Mouse (Mus musculus): ENCODE measurements around the gene Kcnmb1. TPM values are rescaled to one million over a fixed set of nuclear protein-coding genes. Genes with fewer than 3 reads are reported as not detected.

Kcnmb1 gene
- polyA plus RNA-seq, 1 experiment from 2014 or later: 2.0 TPM

DNA sequence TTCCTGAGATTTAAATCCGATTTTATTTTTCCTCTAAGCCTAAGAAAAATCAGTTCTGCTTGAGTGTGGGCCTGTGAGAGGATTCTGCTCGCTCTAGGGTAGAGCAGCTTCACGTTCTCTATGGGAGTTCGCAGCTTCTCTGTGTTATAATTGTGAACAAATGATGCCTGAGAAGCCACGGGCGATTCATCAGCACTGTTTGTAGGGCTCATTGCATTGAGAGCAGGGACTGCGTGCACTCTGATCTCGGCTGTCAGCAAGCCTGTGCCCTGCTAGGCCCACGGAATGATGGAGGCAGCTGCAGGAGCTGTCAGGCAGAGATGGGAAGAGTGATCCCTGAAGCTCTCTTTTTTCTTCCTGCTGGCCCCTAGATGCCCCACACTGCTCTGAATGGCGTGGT, 35.4 kb downstream of the Kcnmb1 start:
- Histone ChIP-seq H3K27ac (ENCODE audit: low read depth) (no peak overlapping the region), H3K4me3 (ENCODE audit: low read depth, low read length) (no peak overlapping the region), H3K9me3 (ENCODE audit: control insufficient read depth, low read length) (no peaks in the 10 kb centered on the region), H3K4me1 (replicated peaks; ENCODE audit: control insufficient read depth, insufficient read depth, low read length) (peaks cover 9% of the 10 kb centered on the region; the same call in 1 of the 2 replicates), H3K27me3 (replicated peaks; ENCODE audit: control insufficient read depth, insufficient read depth, low read length) (no peaks in the 10 kb centered on the region), H3K4me2 (ENCODE audit: low read length) (no peak overlapping the region), H3K9ac (ENCODE audit: low read length) (no peak overlapping the region), H3K36me3 (ENCODE audit: control insufficient read depth, insufficient read depth, low read length) (no peaks in the 10 kb centered on the region)
- WGBS: 70% methylated on average over 10 of the region's 10 CpGs
- DNase-seq (ENCODE audit: low spot score) (no peak), ATAC-seq (replicated peaks; ENCODE audit: low FRiP score, low TSS enrichment, low read depth) (no peak)

DNA sequence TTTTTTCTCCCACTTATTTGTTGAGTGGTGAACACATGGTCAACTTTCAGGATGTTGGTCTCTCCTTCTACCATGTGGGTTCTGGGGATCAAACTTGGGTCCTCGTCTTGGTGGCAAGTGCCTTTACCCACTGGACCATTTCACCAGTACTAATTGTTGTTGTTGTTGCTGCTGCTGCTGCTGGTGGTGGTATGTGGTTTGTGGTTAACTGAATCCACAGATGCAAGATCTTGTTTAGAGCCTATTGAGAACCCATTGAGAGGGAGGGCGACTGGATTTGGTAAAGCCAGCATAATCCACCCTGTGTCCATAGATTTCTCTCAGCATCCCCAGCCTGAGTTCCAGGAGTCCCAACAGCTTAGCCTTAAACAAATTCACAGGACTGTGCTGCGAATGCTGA, 37.6 kb downstream of the Kcnmb1 start:
- H3K4me1 ChIP-seq (replicated peaks; ENCODE audit: control insufficient read depth, insufficient read depth, low read length): no peaks in the 10 kb centered on the region
- no peak overlapping the region for H3K27ac ChIP-seq (ENCODE audit: low read depth)
- no peaks in the 10 kb centered on the region for H3K36me3 ChIP-seq (ENCODE audit: control insufficient read depth, insufficient read depth, low read length)
- 82% methylated on average over 3 of the region's 3 CpGs for WGBS
- H3K4me2 ChIP-seq (ENCODE audit: low read length): no peak overlapping the region
- ATAC-seq (replicated peaks; ENCODE audit: low FRiP score, low TSS enrichment, low read depth) (no peak), DNase-seq (ENCODE audit: low spot score) (no peak)
- H3K4me3 ChIP-seq (ENCODE audit: low read depth, low read length): no peak overlapping the region
- no peak overlapping the region for H3K9ac ChIP-seq (ENCODE audit: low read length)
- H3K9me3 ChIP-seq (ENCODE audit: control insufficient read depth, low read length): no peaks in the 10 kb centered on the region
- H3K27me3 ChIP-seq (replicated peaks; ENCODE audit: control insufficient read depth, insufficient read depth, low read length): no peaks in the 10 kb centered on the region

DNA sequence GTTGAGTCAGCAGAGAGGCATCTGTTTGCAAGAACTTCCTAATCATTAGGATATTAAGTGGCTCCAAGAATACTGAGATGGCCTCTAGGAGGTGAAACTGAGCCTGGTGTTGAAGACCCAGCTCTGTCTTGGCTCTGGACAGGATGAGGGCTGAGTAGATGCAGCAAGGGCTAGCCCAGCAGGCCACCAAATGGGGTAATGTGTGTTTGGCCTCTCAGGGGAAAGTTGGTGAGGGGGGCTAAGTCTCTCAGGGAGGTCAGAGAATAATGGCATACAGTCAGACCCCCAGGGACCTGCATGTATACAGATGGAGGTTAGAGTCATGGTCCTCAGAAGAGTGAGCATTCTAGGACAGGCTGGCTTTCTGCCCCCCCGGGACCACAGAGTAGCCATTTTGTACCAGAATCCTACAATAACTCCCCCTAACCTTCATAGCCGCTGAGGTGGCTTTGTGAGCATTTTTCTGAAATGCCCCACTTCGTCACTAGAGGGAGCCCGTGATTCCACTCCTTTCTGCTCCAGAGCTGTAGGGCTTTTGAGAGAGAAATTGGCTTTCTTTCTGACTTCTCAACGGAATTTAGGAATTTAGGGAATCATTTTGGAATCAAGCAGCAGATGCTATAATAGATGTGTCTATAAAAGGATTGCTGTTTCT, 39.3 kb downstream of the Kcnmb1 start:
- 6% methylated on average over 5 of the region's 5 CpGs for WGBS
- Histone ChIP-seq H3K4me1 (replicated peaks; ENCODE audit: control insufficient read depth, insufficient read depth, low read length) (no peaks in the 10 kb centered on the region; the same call in 1 of the 2 replicates), H3K27me3 (replicated peaks; ENCODE audit: control insufficient read depth, insufficient read depth, low read length) (no peaks in the 10 kb centered on the region), H3K36me3 (ENCODE audit: control insufficient read depth, insufficient read depth, low read length) (no peaks in the 10 kb centered on the region), H3K9ac (ENCODE audit: low read length) (no peak overlapping the region), H3K27ac (ENCODE audit: low read depth) (no peak overlapping the region), H3K4me2 (ENCODE audit: low read length) (no peak overlapping the region), H3K4me3 (ENCODE audit: low read depth, low read length) (no peak overlapping the region), H3K9me3 (ENCODE audit: control insufficient read depth, low read length) (no peaks in the 10 kb centered on the region)
- ATAC-seq (replicated peaks; ENCODE audit: low FRiP score, low TSS enrichment, low read depth) (no peak), DNase-seq (ENCODE audit: low spot score) (no peak)

DNA sequence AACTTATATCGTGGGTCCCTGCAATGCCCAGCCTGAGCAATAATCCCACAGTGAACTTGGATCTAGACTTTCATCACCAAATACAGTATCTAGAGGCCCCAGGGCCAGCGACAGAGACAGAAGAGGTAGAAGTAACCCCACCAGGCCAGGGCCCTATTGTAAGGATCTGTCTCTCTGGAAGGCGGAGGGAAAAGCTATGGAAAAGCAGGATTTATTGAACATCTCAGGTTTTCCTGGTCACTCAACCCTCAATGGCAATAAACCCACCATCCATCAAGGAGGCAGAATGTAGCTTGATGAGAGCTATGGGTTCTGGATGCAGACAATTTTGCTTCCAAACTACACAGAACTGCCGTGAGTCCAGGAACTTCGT, 39.8 kb downstream of the Kcnmb1 start:
- no peaks in the 10 kb centered on the region for H3K27me3 ChIP-seq (replicated peaks; ENCODE audit: control insufficient read depth, insufficient read depth, low read length)
- H3K9ac ChIP-seq (ENCODE audit: low read length): no peak overlapping the region
- no peaks in the 10 kb centered on the region for H3K36me3 ChIP-seq (ENCODE audit: control insufficient read depth, insufficient read depth, low read length)
- H3K9me3 ChIP-seq (ENCODE audit: control insufficient read depth, low read length): no peaks in the 10 kb centered on the region
- no peak overlapping the region for H3K27ac ChIP-seq (ENCODE audit: low read depth)
- 73% methylated on average over 5 of the region's 5 CpGs for WGBS
- H3K4me1 ChIP-seq (replicated peaks; ENCODE audit: control insufficient read depth, insufficient read depth, low read length): no peaks in the 10 kb centered on the region; the same call in 1 of the 2 replicates
- ATAC-seq (replicated peaks; ENCODE audit: low FRiP score, low TSS enrichment, low read depth) (no peak), DNase-seq (ENCODE audit: low spot score) (no peak)
- H3K4me3 ChIP-seq (ENCODE audit: low read depth, low read length): no peak overlapping the region
- no peak overlapping the region for H3K4me2 ChIP-seq (ENCODE audit: low read length)

DNA sequence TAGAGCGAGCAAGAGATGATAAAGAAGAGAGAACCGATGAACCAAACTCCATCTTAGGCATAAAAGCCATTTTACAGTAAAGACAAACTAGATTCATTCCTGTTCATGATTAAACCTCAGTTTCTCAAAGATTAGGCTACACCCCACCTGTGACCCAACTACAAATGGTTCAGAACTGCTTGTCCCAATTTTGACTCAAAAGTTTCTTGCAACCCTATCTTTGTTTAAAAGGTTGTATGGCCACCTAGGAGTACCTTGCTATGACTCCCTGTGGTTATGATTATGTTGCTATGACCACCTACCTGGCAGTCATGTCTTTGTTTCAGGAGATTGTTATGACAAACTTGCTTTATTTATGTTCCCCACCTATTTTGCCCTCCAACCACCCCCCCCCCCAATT, 44.8 kb downstream of the Kcnmb1 start:
- Histone ChIP-seq H3K4me2 (ENCODE audit: low read length) (no peak overlapping the region), H3K27me3 (replicated peaks; ENCODE audit: control insufficient read depth, insufficient read depth, low read length) (no peaks in the 10 kb centered on the region), H3K36me3 (ENCODE audit: control insufficient read depth, insufficient read depth, low read length) (no peaks in the 10 kb centered on the region), H3K4me3 (ENCODE audit: low read depth, low read length) (no peak overlapping the region), H3K4me1 (replicated peaks; ENCODE audit: control insufficient read depth, insufficient read depth, low read length) (no peaks in the 10 kb centered on the region; the same call in 1 of the 2 replicates), H3K9me3 (ENCODE audit: control insufficient read depth, low read length) (no peaks in the 10 kb centered on the region), H3K9ac (ENCODE audit: low read length) (no peak overlapping the region), H3K27ac (ENCODE audit: low read depth) (no peak overlapping the region)
- 87% methylated on average over 2 of the region's 2 CpGs for WGBS
- DNase-seq (ENCODE audit: low spot score): no peak
- no peak for ATAC-seq (replicated peaks; ENCODE audit: low FRiP score, low TSS enrichment, low read depth)

DNA sequence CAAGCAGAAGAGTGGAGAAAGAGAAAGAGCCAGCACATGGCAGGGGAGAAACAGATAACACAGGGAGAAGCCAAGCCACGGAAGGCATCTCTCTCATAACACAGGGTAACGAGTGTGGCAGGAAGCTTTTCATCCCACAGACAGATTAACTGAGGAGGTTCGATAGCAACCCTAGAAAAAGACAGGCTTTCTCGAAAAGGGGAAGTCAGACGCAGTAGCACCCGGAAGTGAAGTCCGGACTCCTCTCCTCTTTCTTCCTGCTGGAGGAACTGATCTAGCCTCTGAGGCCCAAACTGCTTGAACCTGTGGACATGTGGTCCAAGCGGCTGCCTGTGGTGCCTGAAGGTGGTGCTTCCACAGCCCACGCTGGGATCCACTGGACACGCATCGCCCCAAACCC, 45.4 kb downstream of the Kcnmb1 start:
- H3K4me2 ChIP-seq (ENCODE audit: low read length): no peak overlapping the region
- WGBS: 82% methylated on average over 11 of the region's 11 CpGs
- no peak overlapping the region for H3K9ac ChIP-seq (ENCODE audit: low read length)
- no peaks in the 10 kb centered on the region for H3K27me3 ChIP-seq (replicated peaks; ENCODE audit: control insufficient read depth, insufficient read depth, low read length)
- no peaks in the 10 kb centered on the region for H3K9me3 ChIP-seq (ENCODE audit: control insufficient read depth, low read length)
- H3K4me1 ChIP-seq (replicated peaks; ENCODE audit: control insufficient read depth, insufficient read depth, low read length): no peaks in the 10 kb centered on the region; the same call in 1 of the 2 replicates
- no peak for DNase-seq (ENCODE audit: low spot score)
- no peak overlapping the region for H3K4me3 ChIP-seq (ENCODE audit: low read depth, low read length)
- H3K36me3 ChIP-seq (ENCODE audit: control insufficient read depth, insufficient read depth, low read length): no peaks in the 10 kb centered on the region
- no peak; the same call in 1 of the 2 replicates for ATAC-seq (replicated peaks; ENCODE audit: low FRiP score, low TSS enrichment, low read depth)
- no peak overlapping the region for H3K27ac ChIP-seq (ENCODE audit: low read depth)

DNA sequence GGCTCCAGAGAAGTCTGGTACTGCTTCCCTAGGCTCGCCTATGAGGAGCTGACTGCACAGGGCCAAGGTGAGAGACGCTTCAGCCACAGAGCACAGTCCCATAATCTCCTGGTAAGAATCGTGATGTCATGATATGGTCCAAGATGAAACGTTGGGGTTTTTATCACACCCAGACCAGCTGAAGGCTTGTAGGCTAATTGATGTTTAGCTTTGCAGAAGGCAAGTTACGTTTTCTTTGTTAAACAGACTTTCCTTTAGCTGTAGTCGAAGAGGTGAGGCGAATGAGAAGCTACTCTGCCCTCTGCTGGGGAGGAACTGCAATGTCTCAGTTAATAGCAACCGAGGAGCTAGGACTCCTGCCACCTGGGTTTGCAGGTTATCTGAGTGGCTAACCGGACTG, 45.9 kb downstream of the Kcnmb1 start:
- Histone ChIP-seq H3K27me3 (replicated peaks; ENCODE audit: control insufficient read depth, insufficient read depth, low read length) (no peaks in the 10 kb centered on the region), H3K9ac (ENCODE audit: low read length) (no peak overlapping the region), H3K9me3 (ENCODE audit: control insufficient read depth, low read length) (no peaks in the 10 kb centered on the region), H3K4me3 (ENCODE audit: low read depth, low read length) (no peak overlapping the region), H3K36me3 (ENCODE audit: control insufficient read depth, insufficient read depth, low read length) (no peaks in the 10 kb centered on the region), H3K4me2 (ENCODE audit: low read length) (no peak overlapping the region), H3K4me1 (replicated peaks; ENCODE audit: control insufficient read depth, insufficient read depth, low read length) (no peaks in the 10 kb centered on the region; the same call in 1 of the 2 replicates), H3K27ac (ENCODE audit: low read depth) (no peak overlapping the region)
- DNase-seq (ENCODE audit: low spot score) (peak; percentile 76), ATAC-seq (replicated peaks; ENCODE audit: low FRiP score, low TSS enrichment, low read depth) (no peak; the same call in 1 of the 2 replicates)
- 36% methylated on average over 9 of the region's 9 CpGs for WGBS

DNA sequence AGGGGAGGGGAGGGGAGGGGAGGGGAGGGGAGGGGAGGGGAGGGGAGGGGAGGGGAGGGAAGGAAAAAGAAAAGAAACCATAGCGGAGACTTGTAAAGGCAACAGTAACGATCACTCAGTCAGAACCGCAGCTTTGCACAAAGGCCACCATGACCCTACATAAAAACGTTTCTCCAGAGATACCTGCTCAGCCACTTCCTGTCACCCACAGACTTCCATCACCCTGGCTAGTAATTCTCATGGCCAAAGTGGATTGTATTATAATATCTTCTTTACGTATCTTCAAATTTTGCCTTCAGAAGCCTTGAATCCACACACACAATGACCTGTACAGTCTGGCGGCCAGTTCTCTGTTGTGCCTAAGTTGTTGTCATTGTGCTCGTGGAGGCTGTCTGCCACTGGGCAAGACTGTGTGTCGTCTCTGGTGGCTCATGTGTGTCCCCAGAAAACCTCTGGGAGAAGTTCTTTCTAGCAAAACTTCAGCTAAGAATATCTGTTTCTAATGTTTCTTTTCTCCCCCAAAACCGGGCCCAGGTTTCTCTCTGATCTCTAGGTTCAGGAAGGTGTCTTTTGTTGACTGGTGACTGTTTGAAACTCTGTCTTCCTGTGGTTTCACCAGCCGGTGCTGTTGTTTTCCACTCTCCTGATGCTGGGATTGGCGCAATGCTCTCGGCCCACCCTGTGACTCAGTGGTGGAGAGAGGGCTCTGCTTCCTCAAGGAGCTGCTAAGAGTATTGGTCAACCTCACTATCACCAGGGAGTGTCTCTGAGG, 46.7 kb downstream of the Kcnmb1 start:
- no peak overlapping the region for H3K4me3 ChIP-seq (ENCODE audit: low read depth, low read length)
- no peaks in the 10 kb centered on the region; the same call in 1 of the 2 replicates for H3K4me1 ChIP-seq (replicated peaks; ENCODE audit: control insufficient read depth, insufficient read depth, low read length)
- DNase-seq (ENCODE audit: low spot score): no peak
- 82% methylated on average over 12 of the region's 12 CpGs for WGBS
- H3K4me2 ChIP-seq (ENCODE audit: low read length): no peak overlapping the region
- ATAC-seq (replicated peaks; ENCODE audit: low FRiP score, low TSS enrichment, low read depth): no peak
- H3K27me3 ChIP-seq (replicated peaks; ENCODE audit: control insufficient read depth, insufficient read depth, low read length): no peaks in the 10 kb centered on the region
- H3K36me3 ChIP-seq (ENCODE audit: control insufficient read depth, insufficient read depth, low read length): no peaks in the 10 kb centered on the region
- H3K27ac ChIP-seq (ENCODE audit: low read depth): no peak overlapping the region
- no peaks in the 10 kb centered on the region for H3K9me3 ChIP-seq (ENCODE audit: control insufficient read depth, low read length)
- no peak overlapping the region for H3K9ac ChIP-seq (ENCODE audit: low read length)

Data from intestine, embryonic 14.5 days (tissue).